Mouse (Mus musculus) neural tube, embryonic 15.5 days (tissue): ENCODE measurements around the gene Tspyl4. TPM values are rescaled to one million over a fixed set of nuclear protein-coding genes. Genes with fewer than 3 reads are reported as not detected.
A peak's percentile ranks its signal among the peaks of the same experiment; 100 is the strongest.

Experiments used
- ATAC-seq: fragments of 200-750 bp; cut with Nextera tagmentation; 2 replicates; pipeline ENCODE4 v1.8.0; 2017; ENCODE audit warnings: mild to moderate bottlenecking, moderate TSS enrichment, moderate library complexity; ENCODE audit not compliant: low FRiP score
- H3K27ac ChIP-seq: fragments of 300-500 bp; sonication (generic); replicated peaks from 2 replicates; pipeline ENCODE4 v1.5.1; 2015; ENCODE audit warnings: mild to moderate bottlenecking, inconsistent platforms
- H3K27me3 ChIP-seq: fragments of 300-500 bp; sonication (generic); replicated peaks from 2 replicates; pipeline ENCODE4 v1.6.1; 2015; ENCODE audit warnings: inconsistent platforms
- H3K36me3 ChIP-seq: fragments of 300-500 bp; sonication (generic); 2 replicates; pipeline ENCODE4 v1.6.1; 2015; ENCODE audit warnings: inconsistent platforms
- H3K4me1 ChIP-seq: fragments of 300-500 bp; sonication (generic); 2 replicates; pipeline ENCODE4 v1.6.1; 2015; ENCODE audit warnings: inconsistent platforms
- H3K4me2 ChIP-seq: fragments of 300-500 bp; sonication (generic); 2 replicates; pipeline ENCODE4 v1.6.1; 2015; ENCODE audit warnings: inconsistent platforms, mild to moderate bottlenecking, moderate library complexity
- H3K4me3 ChIP-seq: fragments of 300-500 bp; sonication (generic); replicated peaks from 2 replicates; pipeline ENCODE4 v1.5.1; 2015; ENCODE audit warnings: mild to moderate bottlenecking, inconsistent platforms
- H3K9ac ChIP-seq: fragments of 300-500 bp; sonication (generic); replicated peaks from 2 replicates; pipeline ENCODE4 v1.6.1; 2015; ENCODE audit warnings: mild to moderate bottlenecking, inconsistent platforms
- H3K9me3 ChIP-seq: fragments of 300-500 bp; sonication (generic); replicated peaks from 2 replicates; pipeline ENCODE4 v1.6.1; 2016; ENCODE audit warnings: inconsistent platforms
- WGBS: fragments of 180-500 bp; shearing (Covaris S2); methylation state at CpG from one replicate; pipeline ENCODE4 v1.1.7; 2015; ENCODE audit warnings: mixed read lengths; 5-methylcytosine and 5-hydroxymethylcytosine counted together
- polyA plus RNA-seq: library from polyadenylated mRNA; unstranded; fragments of >200 nt; fragmentation: Nextera tagmentation; extraction: Ambion mirVana; gene quantifications from 2 replicates; pipeline ENCODE4 v1.2.1, GENCODE M21; 2015

Tspyl4 gene
- polyA plus RNA-seq, 1 experiment from 2014 or later, result 414 TPM

GRCm38 (mm10) chr10:34282420-34283238, 14.6 kb upstream of the Tspyl4 start:
- Histone ChIP-seq H3K4me1 (peaks cover 24% of the 10 kb centered on the region), H3K4me2 (peak overlapping the region; percentile 73), H3K9me3 (no peaks in the 10 kb centered on the region), H3K4me3 (peak overlapping the region; percentile 71), H3K27ac (peak overlapping the region; percentile 89), H3K9ac (peak overlapping the region; percentile 90), H3K36me3 (peaks cover 7% of the 10 kb centered on the region), H3K27me3 (no peaks in the 10 kb centered on the region)
- peak; percentile 49 for ATAC-seq
- WGBS, result 3% methylated on average over 46 of the region's 47 CpGs

- Histone ChIP-seq H3K4me3 (peak overlapping the region; percentile 79), H3K4me1 (peaks cover 35% of the 10 kb centered on the region), H3K9ac (peak overlapping the region; percentile 95), H3K9me3 (no peaks in the 10 kb centered on the region), H3K27ac (peak overlapping the region; percentile 99), H3K36me3 (no peaks in the 10 kb centered on the region), H3K4me2 (peak overlapping the region; percentile 86), H3K27me3 (no peaks in the 10 kb centered on the region)
- WGBS, result 2% methylated on average over 13 of the region's 13 CpGs
- ATAC-seq, result peak; percentile 34; the same call in 1 of the 2 replicates
Measured at GRCm38 (mm10) chr10:34296911-34297298, 337 bp upstream of the Tspyl4 start.

GRCm38 (mm10) chr10:34297980-34298753, 925 bp downstream of the Tspyl4 start:
- WGBS, result 42% methylated on average over 25 of the region's 25 CpGs
- H3K27ac ChIP-seq, result peak overlapping the region; percentile 99
- H3K9me3 ChIP-seq, result no peaks in the 10 kb centered on the region
- no peak; the same call in none of the 2 replicates for ATAC-seq
- peaks cover 47% of the 10 kb centered on the region for H3K4me1 ChIP-seq
- H3K27me3 ChIP-seq, result no peaks in the 10 kb centered on the region
- H3K4me3 ChIP-seq, result peak overlapping the region; percentile 79
- peak overlapping the region; percentile 86 for H3K4me2 ChIP-seq
- H3K36me3 ChIP-seq, result peaks cover 9% of the 10 kb centered on the region; the same call in 1 of the 2 replicates
- H3K9ac ChIP-seq, result peak overlapping the region; percentile 95

GRCm38 (mm10) chr10:34300368-34300767, 3.1 kb downstream of the Tspyl4 start:
- Histone ChIP-seq H3K36me3 (peaks cover 10% of the 10 kb centered on the region; the same call in 1 of the 2 replicates), H3K27me3 (no peaks in the 10 kb centered on the region), H3K9me3 (no peaks in the 10 kb centered on the region), H3K4me3 (peak overlapping the region; percentile 79), H3K4me2 (peak overlapping the region; percentile 86), H3K27ac (peak overlapping the region; percentile 43), H3K4me1 (peaks cover 49% of the 10 kb centered on the region), H3K9ac (peak overlapping the region; percentile 95)
- ATAC-seq, result no peak
- 13% methylated on average over 5 of the region's 5 CpGs for WGBS

- H3K27me3 ChIP-seq, result no peaks in the 10 kb centered on the region
- no peak overlapping the region for H3K27ac ChIP-seq
- peaks cover 13% of the 10 kb centered on the region for H3K4me1 ChIP-seq
- no peak overlapping the region for H3K4me3 ChIP-seq
- no peak overlapping the region for H3K4me2 ChIP-seq
- ATAC-seq, result no peak
- H3K9me3 ChIP-seq, result no peaks in the 10 kb centered on the region
- H3K9ac ChIP-seq, result no peak overlapping the region
- peaks cover 10% of the 10 kb centered on the region; the same call in 1 of the 2 replicates for H3K36me3 ChIP-seq
Measured at GRCm38 (mm10) chr10:34307070-34307469, 9.8 kb downstream of the Tspyl4 start.

- Histone ChIP-seq H3K4me2 (no peak overlapping the region), H3K27ac (no peak overlapping the region), H3K9me3 (no peaks in the 10 kb centered on the region), H3K27me3 (no peaks in the 10 kb centered on the region), H3K36me3 (no peaks in the 10 kb centered on the region), H3K4me3 (no peak overlapping the region), H3K9ac (no peak overlapping the region), H3K4me1 (peaks cover 2% of the 10 kb centered on the region)
- WGBS, result 92% methylated on average over 9 of the region's 9 CpGs
- ATAC-seq, result no peak
Measured at GRCm38 (mm10) chr10:34309915-34310685, 12.9 kb downstream of the Tspyl4 start.

GRCm38 (mm10) chr10:34312536-34312935, 15.3 kb downstream of the Tspyl4 start:
- Histone ChIP-seq H3K4me1 (peaks cover 26% of the 10 kb centered on the region), H3K4me3 (no peak overlapping the region), H3K4me2 (no peak overlapping the region), H3K27me3 (no peaks in the 10 kb centered on the region), H3K27ac (no peak overlapping the region), H3K9me3 (no peaks in the 10 kb centered on the region), H3K9ac (no peak overlapping the region), H3K36me3 (no peaks in the 10 kb centered on the region)
- WGBS, result 68% methylated on average over 3 of the region's 3 CpGs
- no peak for ATAC-seq

GRCm38 (mm10) chr10:34316571-34317216, 19.5 kb downstream of the Tspyl4 start:
- Histone ChIP-seq H3K9me3 (no peaks in the 10 kb centered on the region), H3K27me3 (no peaks in the 10 kb centered on the region), H3K4me2 (peak overlapping the region; percentile 55), H3K9ac (no peak overlapping the region; the same call in none of the 2 replicates), H3K36me3 (no peaks in the 10 kb centered on the region), H3K4me1 (peaks cover 28% of the 10 kb centered on the region), H3K4me3 (peak overlapping the region; percentile 25), H3K27ac (peak overlapping the region; percentile 82)
- peak; percentile 93 for ATAC-seq
- 2% methylated on average over 3 of the region's 3 CpGs for WGBS

GRCm38 (mm10) chr10:34317217-34317606, 20.0 kb downstream of the Tspyl4 start:
- Histone ChIP-seq H3K27me3 (no peaks in the 10 kb centered on the region), H3K9me3 (no peaks in the 10 kb centered on the region), H3K36me3 (no peaks in the 10 kb centered on the region), H3K4me1 (peaks cover 28% of the 10 kb centered on the region), H3K9ac (no peak overlapping the region), H3K4me3 (peak overlapping the region; percentile 25; the same call in 1 of the 2 replicates), H3K4me2 (peak overlapping the region; percentile 55), H3K27ac (peak overlapping the region; percentile 82)
- WGBS, result 8% methylated on average over 2 of the region's 2 CpGs
- ATAC-seq, result peak; percentile 56

- 82% methylated on average over 2 of the region's 2 CpGs for WGBS
- no peak overlapping the region for H3K27ac ChIP-seq
- no peak for ATAC-seq
- no peaks in the 10 kb centered on the region for H3K9me3 ChIP-seq
- H3K27me3 ChIP-seq, result no peaks in the 10 kb centered on the region
- H3K4me3 ChIP-seq, result no peak overlapping the region
- H3K36me3 ChIP-seq, result no peaks in the 10 kb centered on the region
- peaks cover 19% of the 10 kb centered on the region for H3K4me1 ChIP-seq
- H3K4me2 ChIP-seq, result no peak overlapping the region
- H3K9ac ChIP-seq, result no peak overlapping the region
Measured at GRCm38 (mm10) chr10:34320809-34321208, 23.6 kb downstream of the Tspyl4 start.

GRCm38 (mm10) chr10:34326701-34327100, 29.5 kb downstream of the Tspyl4 start:
- Histone ChIP-seq H3K36me3 (no peaks in the 10 kb centered on the region), H3K4me2 (no peak overlapping the region), H3K4me3 (no peak overlapping the region), H3K27me3 (no peaks in the 10 kb centered on the region), H3K4me1 (no peaks in the 10 kb centered on the region), H3K9me3 (no peaks in the 10 kb centered on the region), H3K9ac (no peak overlapping the region), H3K27ac (no peak overlapping the region)
- ATAC-seq, result no peak
- WGBS, result 18% methylated on average over 4 of the region's 4 CpGs
